Mouse (Mus musculus) ES-Bruce4 (cell line): ENCODE measurements around the gene Vrk1. TPM values are rescaled to one million over a fixed set of nuclear protein-coding genes. Genes with fewer than 3 reads are reported as not detected.

Source experiments
- H3K27ac ChIP-seq: 2 replicates; pipeline ENCODE4 v1.5.1; 2012; ENCODE audit warnings: low read length, inconsistent platforms; ENCODE audit not compliant: insufficient read depth
- H3K27me3 ChIP-seq: 2 replicates; pipeline ENCODE4 v1.6.1; 2012; ENCODE audit warnings: mild to moderate bottlenecking, low read length, inconsistent platforms; ENCODE audit not compliant: control insufficient read depth, poor library complexity, insufficient read depth, severe bottlenecking
- H3K36me3 ChIP-seq: 2 replicates; pipeline ENCODE4 v1.6.1; 2012; ENCODE audit warnings: inconsistent platforms, mild to moderate bottlenecking, low read length, moderate library complexity; ENCODE audit not compliant: control insufficient read depth, poor library complexity, insufficient read depth, severe bottlenecking
- H3K4me1 ChIP-seq: one replicate; pipeline ENCODE4 v1.8.1; 2011; ENCODE audit warnings: low read length; ENCODE audit not compliant: control insufficient read depth, insufficient read depth
- H3K4me3 ChIP-seq: 2 replicates; pipeline ENCODE4 v1.5.1; 2011; ENCODE audit warnings: low read depth, mild to moderate bottlenecking, low read length
- H3K9ac ChIP-seq: 2 replicates; pipeline ENCODE4 v1.6.1; 2012; ENCODE audit warnings: low read depth, mild to moderate bottlenecking, inconsistent platforms; ENCODE audit not compliant: poor library complexity, severe bottlenecking
- H3K9me3 ChIP-seq: replicated peaks from 2 replicates; pipeline ENCODE4 v1.6.1; 2012; ENCODE audit warnings: mild to moderate bottlenecking, low read length, inconsistent platforms; ENCODE audit not compliant: control insufficient read depth, poor library complexity, insufficient read depth, severe bottlenecking
- CTCF ChIP-seq: IDR thresholded peaks from one replicate; pipeline ENCODE4 v1.8.1; 2011; ENCODE audit warnings: low read depth, low read length
- EP300 ChIP-seq: IDR thresholded peaks from 2 replicates; pipeline ENCODE4 v1.6.1; 2011; ENCODE audit warnings: low read depth, low read length; ENCODE audit not compliant: insufficient read depth
- POLR2A ChIP-seq: IDR thresholded peaks from one replicate; pipeline ENCODE4 v1.8.1; 2011; ENCODE audit warnings: low read length; ENCODE audit not compliant: insufficient read depth
- polyA plus RNA-seq: library from polyadenylated mRNA; stranded (reverse); fragments of >200 nt; gene quantifications from 2 replicates; pipeline ENCODE4 v1.2.4, GENCODE M21; 2011; ENCODE audit warnings: low read depth; ENCODE audit not compliant: missing spikeins, insufficient read depth, insufficient read length

Vrk1 gene
- polyA plus RNA-seq, 1 experiment, result 85.6 TPM

- TF ChIP-seq CTCF, result no peak
- no peak for TF ChIP-seq POLR2A
- no peak for TF ChIP-seq EP300
- H3K4me1 ChIP-seq, result peaks cover 1% of the 10 kb centered on the region
- H3K27ac ChIP-seq, result no peak overlapping the region
- no peak overlapping the region for H3K4me3 ChIP-seq
- H3K36me3 ChIP-seq, result no peaks in the 10 kb centered on the region
- H3K9me3 ChIP-seq, result no peaks in the 10 kb centered on the region
- no peaks in the 10 kb centered on the region for H3K27me3 ChIP-seq
- H3K9ac ChIP-seq, result no peak overlapping the region
Observed at GRCm38 (mm10) chr12:106107272-106107671, 97.2 kb downstream of the Vrk1 start.

- Histone ChIP-seq H3K9me3 (no peaks in the 10 kb centered on the region), H3K4me1 (peaks cover 2% of the 10 kb centered on the region), H3K9ac (no peak overlapping the region), H3K4me3 (no peak overlapping the region), H3K27me3 (no peaks in the 10 kb centered on the region), H3K27ac (no peak overlapping the region), H3K36me3 (no peaks in the 10 kb centered on the region)
- TF ChIP-seq EP300 (no peak), CTCF (no peak), POLR2A (no peak)
Observed at GRCm38 (mm10) chr12:106115070-106115891, 105.3 kb downstream of the Vrk1 start.

- no peaks in the 10 kb centered on the region for H3K9me3 ChIP-seq
- H3K9ac ChIP-seq, result no peak overlapping the region
- no peaks in the 10 kb centered on the region for H3K27me3 ChIP-seq
- TF ChIP-seq EP300 (no peak), CTCF (no peak), POLR2A (no peak)
- peaks cover 2% of the 10 kb centered on the region for H3K4me1 ChIP-seq
- no peak overlapping the region for H3K4me3 ChIP-seq
- no peak overlapping the region for H3K27ac ChIP-seq
- no peaks in the 10 kb centered on the region for H3K36me3 ChIP-seq
Observed at GRCm38 (mm10) chr12:106115892-106116206, 105.8 kb downstream of the Vrk1 start.

GRCm38 (mm10) chr12:106123276-106123675 is 113.2 kb downstream of the Vrk1 start:
- H3K27ac ChIP-seq, result no peak overlapping the region
- H3K36me3 ChIP-seq, result no peaks in the 10 kb centered on the region
- H3K27me3 ChIP-seq, result no peaks in the 10 kb centered on the region
- no peak overlapping the region for H3K4me3 ChIP-seq
- H3K4me1 ChIP-seq, result no peaks in the 10 kb centered on the region
- no peak overlapping the region for H3K9ac ChIP-seq
- H3K9me3 ChIP-seq, result no peaks in the 10 kb centered on the region
- TF ChIP-seq POLR2A, result no peak

GRCm38 (mm10) chr12:106124581-106124980 is 114.6 kb downstream of the Vrk1 start:
- no peak for TF ChIP-seq POLR2A
- no peak for TF ChIP-seq EP300
- no peak for TF ChIP-seq CTCF
- no peaks in the 10 kb centered on the region for H3K36me3 ChIP-seq
- no peak overlapping the region for H3K9ac ChIP-seq
- no peaks in the 10 kb centered on the region for H3K4me1 ChIP-seq
- H3K9me3 ChIP-seq, result no peaks in the 10 kb centered on the region
- no peak overlapping the region for H3K4me3 ChIP-seq
- no peak overlapping the region for H3K27ac ChIP-seq
- H3K27me3 ChIP-seq, result no peaks in the 10 kb centered on the region

Other genes with a start within 250 kb of the Vrk1 start
- 229 and 251 TPM in 2 replicates for gene Papola, start 225.5 kb upstream of the Vrk1 start, polyA plus RNA-seq